Mouse (Mus musculus) MEL (cell line): Measurements from ENCODE around the gene 1700025G04Rik. TPM values are rescaled to one million over a fixed set of nuclear protein-coding genes. Genes with fewer than 3 reads are reported as not detected.
A peak's percentile ranks its signal among the peaks of the same experiment; 100 is the strongest.

Experiments
- DNase-seq: peaks from one replicate; pipeline ENCODE4 v3.0.0; 2011; ENCODE audit warnings: low read depth, low spot score
- H3K27ac ChIP-seq: 2 replicates; pipeline ENCODE4 v1.5.1; 2012; ENCODE audit warnings: low read depth, mild to moderate bottlenecking, control low read depth, low read length, moderate library complexity; ENCODE audit not compliant: control insufficient read depth
- H3K27me3 ChIP-seq, 2 experiments: fragments of 150-350 bp in 1 of 2; sonication (generic) in 1 of 2; 2 replicates each; pipeline ENCODE4 v1.6.1; 2012; ENCODE audit warnings: low read length in 2 of 2, mild to moderate bottlenecking in 2 of 2, improper control_type of control experiment in 1 of 2, moderate library complexity in 1 of 2; ENCODE audit not compliant: insufficient read depth in 2 of 2, control insufficient read depth in 1 of 2
- H3K36me3 ChIP-seq, 2 experiments: 2 replicates each; pipeline ENCODE4 v1.6.1; 2012 to 2014; ENCODE audit warnings: low read length in 2 of 2, improper control_type of control experiment in 1 of 2, inconsistent platforms in 1 of 2, mild to moderate bottlenecking in 1 of 2; ENCODE audit not compliant: insufficient read depth in 2 of 2, control insufficient read depth in 1 of 2
- H3K4me1 ChIP-seq, 2 experiments: fragments of 150-350 bp in 1 of 2; sonication (generic) in 1 of 2; 2 replicates each; pipeline ENCODE4 v1.6.1; 2012; ENCODE audit warnings: low read length in 2 of 2, improper control_type of control experiment in 1 of 2, mild to moderate bottlenecking in 1 of 2; ENCODE audit not compliant: insufficient read depth in 2 of 2, control insufficient read depth in 1 of 2
- H3K4me3 ChIP-seq, 2 experiments: fragments of 150-350 bp in 1 of 2; sonication (generic) in 1 of 2; 2 replicates each; pipeline ENCODE4 v1.5.1; 2012; ENCODE audit warnings: low read depth in 2 of 2, low read length in 2 of 2, mild to moderate bottlenecking in 2 of 2, moderate library complexity in 2 of 2, control low read depth in 1 of 2, improper control_type of control experiment in 1 of 2; ENCODE audit not compliant: control insufficient read depth in 1 of 2, insufficient read depth in 1 of 2
- H3K79me2 ChIP-seq: 2 replicates; pipeline ENCODE4 v1.6.1; 2012; ENCODE audit warnings: mild to moderate bottlenecking, low read length, moderate library complexity; ENCODE audit not compliant: control insufficient read depth, poor library complexity, insufficient read depth
- H3K9ac ChIP-seq: 2 replicates; pipeline ENCODE4 v1.6.1; 2012; ENCODE audit warnings: low read depth, mild to moderate bottlenecking, control low read depth, low read length, moderate library complexity; ENCODE audit not compliant: control insufficient read depth, poor library complexity, severe bottlenecking
- H3K9me3 ChIP-seq: fragments of 150-350 bp; sonication (generic); replicated peaks from 2 replicates; pipeline ENCODE4 v1.6.1; 2012; ENCODE audit warnings: mild to moderate bottlenecking, low read length, improper control_type of control experiment, moderate library complexity; ENCODE audit not compliant: insufficient read depth
- BHLHE40 ChIP-seq: IDR thresholded peaks from 2 replicates; pipeline ENCODE4 v1.6.1; 2012; ENCODE audit warnings: low read depth, mild to moderate bottlenecking, inconsistent platforms, low read length, improper control_type of control experiment, borderline replicate concordance
- CHD1 ChIP-seq: IDR thresholded peaks from 2 replicates; pipeline ENCODE4 v1.6.1; 2012; ENCODE audit warnings: low read depth, mild to moderate bottlenecking, inconsistent platforms, low read length, improper control_type of control experiment
- CHD2 ChIP-seq: IDR thresholded peaks from 2 replicates; pipeline ENCODE4 v1.6.1; 2011; ENCODE audit warnings: low read length, improper control_type of control experiment
- CTCF ChIP-seq, 3 experiments: IDR thresholded peaks in 2 of 3; conservative IDR thresholded peaks in 1 of 3; 2 replicates each; pipeline ENCODE4 v1.5.1; 2011 to 2012; ENCODE audit warnings: low read length in 3 of 3, low read depth in 2 of 3, mild to moderate bottlenecking in 2 of 3, improper control_type of control experiment in 1 of 3, inconsistent platforms in 1 of 3, mixed read lengths in 1 of 3, moderate library complexity in 1 of 3; ENCODE audit not compliant: control insufficient read depth in 1 of 3, insufficient read depth in 1 of 3, poor library complexity in 1 of 3, severe bottlenecking in 1 of 3
- E2F4 ChIP-seq: IDR thresholded peaks from 2 replicates; pipeline ENCODE4 v1.6.1; 2011; ENCODE audit warnings: low read depth, low read length, improper control_type of control experiment, borderline replicate concordance
- ELF1 ChIP-seq: IDR thresholded peaks from 2 replicates; pipeline ENCODE4 v1.6.1; 2014; ENCODE audit warnings: low read depth, mild to moderate bottlenecking, inconsistent platforms, low read length, improper control_type of control experiment, moderate library complexity
- EP300 ChIP-seq, 2 experiments: IDR thresholded peaks; 2 replicates each; pipeline ENCODE4 v1.6.1; 2011; ENCODE audit warnings: improper control_type of control experiment in 2 of 2, low read length in 2 of 2, low read depth in 1 of 2, mild to moderate bottlenecking in 1 of 2
- ETS1 ChIP-seq: IDR thresholded peaks from 2 replicates; pipeline ENCODE4 v1.6.1; 2012; ENCODE audit warnings: low read depth, mild to moderate bottlenecking, inconsistent platforms, low read length, improper control_type of control experiment, moderate library complexity
- GABPA ChIP-seq: IDR thresholded peaks from 2 replicates; pipeline ENCODE4 v1.6.1; 2012; ENCODE audit warnings: low read depth, mild to moderate bottlenecking, inconsistent platforms, low read length, improper control_type of control experiment, moderate library complexity
- GATA1 ChIP-seq: IDR thresholded peaks from 2 replicates; pipeline ENCODE4 v1.6.1; 2011; ENCODE audit warnings: low read depth, low read length, improper control_type of control experiment
- HCFC1 ChIP-seq: IDR thresholded peaks from 2 replicates; pipeline ENCODE4 v1.6.1; 2012; ENCODE audit warnings: low read depth, mild to moderate bottlenecking, inconsistent platforms, low read length, improper control_type of control experiment, moderate library complexity
- JUND ChIP-seq: IDR thresholded peaks from 2 replicates; pipeline ENCODE4 v1.6.1; 2011; ENCODE audit warnings: low read depth, mild to moderate bottlenecking, improper control_type of control experiment, low read length
- KAT2A ChIP-seq: conservative IDR thresholded peaks from 2 replicates; pipeline ENCODE4 v1.6.1; 2012; ENCODE audit warnings: low read depth, low read length, improper control_type of control experiment, inconsistent platforms
- MAFK ChIP-seq: IDR thresholded peaks from 2 replicates; pipeline ENCODE4 v1.6.1; 2011; ENCODE audit warnings: low read depth, mild to moderate bottlenecking, low read length, improper control_type of control experiment, borderline replicate concordance
- MAX ChIP-seq: IDR thresholded peaks from 2 replicates; pipeline ENCODE4 v1.6.1; 2011; ENCODE audit warnings: low read length, improper control_type of control experiment
- MAZ ChIP-seq: IDR thresholded peaks from 2 replicates; pipeline ENCODE4 v1.6.1; 2012; ENCODE audit warnings: low read depth, mild to moderate bottlenecking, inconsistent platforms, low read length, improper control_type of control experiment
- MEF2A ChIP-seq: IDR thresholded peaks from 2 replicates; pipeline ENCODE4 v1.6.1; 2014; ENCODE audit warnings: low read depth, mild to moderate bottlenecking, inconsistent platforms, low read length, improper control_type of control experiment; ENCODE audit not compliant: poor library complexity, insufficient replicate concordance, severe bottlenecking; ENCODE audit errors: extremely low read depth
- MXI1 ChIP-seq: IDR thresholded peaks from 2 replicates; pipeline ENCODE4 v1.6.1; 2011; ENCODE audit warnings: mild to moderate bottlenecking, low read depth, low read length, improper control_type of control experiment
- MYB ChIP-seq: IDR thresholded peaks from 2 replicates; pipeline ENCODE4 v1.6.1; 2011; ENCODE audit warnings: mild to moderate bottlenecking, low read depth, low read length, improper control_type of control experiment
- MYC ChIP-seq: IDR thresholded peaks from 2 replicates; pipeline ENCODE4 v1.6.1; 2011; ENCODE audit warnings: low read depth, mild to moderate bottlenecking, low read length, improper control_type of control experiment, moderate library complexity
- NRF1 ChIP-seq: IDR thresholded peaks from 2 replicates; pipeline ENCODE4 v1.6.1; 2014; ENCODE audit warnings: low read depth, mild to moderate bottlenecking, inconsistent platforms, low read length, improper control_type of control experiment, moderate library complexity; ENCODE audit not compliant: poor library complexity, insufficient read depth, severe bottlenecking
- POLR2A ChIP-seq, 2 experiments: IDR thresholded peaks; 2 replicates each; pipeline ENCODE4 v1.6.1; 2011 to 2012; ENCODE audit warnings: low read length in 2 of 2, mild to moderate bottlenecking in 2 of 2, control low read depth in 1 of 2, improper control_type of control experiment in 1 of 2, low read depth in 1 of 2, moderate library complexity in 1 of 2; ENCODE audit not compliant: control insufficient read depth in 1 of 2, insufficient read depth in 1 of 2, poor library complexity in 1 of 2
- POLR2AphosphoS2 ChIP-seq: IDR thresholded peaks from 2 replicates; pipeline ENCODE4 v1.6.1; 2011; ENCODE audit warnings: low read length, improper control_type of control experiment
- RAD21 ChIP-seq: IDR thresholded peaks from 2 replicates; pipeline ENCODE4 v1.6.1; 2011; ENCODE audit warnings: mild to moderate bottlenecking, low read depth, low read length, improper control_type of control experiment
- RCOR1 ChIP-seq: IDR thresholded peaks from 2 replicates; pipeline ENCODE4 v1.6.1; 2012; ENCODE audit warnings: low read depth, mild to moderate bottlenecking, inconsistent platforms, low read length, improper control_type of control experiment
- TAL1 ChIP-seq: IDR thresholded peaks from 2 replicates; pipeline ENCODE4 v1.6.1; 2012; ENCODE audit warnings: mild to moderate bottlenecking, inconsistent platforms, low read length, moderate library complexity, mixed read lengths
- UBTF ChIP-seq: IDR thresholded peaks from 2 replicates; pipeline ENCODE4 v1.6.1; 2012; ENCODE audit warnings: low read depth, mild to moderate bottlenecking, inconsistent platforms, low read length, improper control_type of control experiment, moderate library complexity, borderline replicate concordance; ENCODE audit not compliant: insufficient read depth
- USF1 ChIP-seq: IDR thresholded peaks from 2 replicates; pipeline ENCODE4 v1.6.1; 2014; ENCODE audit warnings: low read depth, mild to moderate bottlenecking, inconsistent platforms, low read length, improper control_type of control experiment, moderate library complexity
- USF2 ChIP-seq, 2 experiments: IDR thresholded peaks; 2 replicates each; pipeline ENCODE4 v1.6.1; 2011 to 2012; ENCODE audit warnings: improper control_type of control experiment in 2 of 2, low read length in 2 of 2, borderline replicate concordance in 1 of 2, inconsistent platforms in 1 of 2, low read depth in 1 of 2, mild to moderate bottlenecking in 1 of 2; ENCODE audit not compliant: insufficient read depth in 1 of 2
- ZKSCAN1 ChIP-seq: IDR thresholded peaks from 2 replicates; pipeline ENCODE4 v1.6.1; 2012; ENCODE audit warnings: low read depth, mild to moderate bottlenecking, inconsistent platforms, low read length, improper control_type of control experiment, moderate library complexity
- ZMIZ1 ChIP-seq: IDR thresholded peaks from 2 replicates; pipeline ENCODE4 v1.6.1; 2012; ENCODE audit warnings: low read depth, mild to moderate bottlenecking, inconsistent platforms, low read length, improper control_type of control experiment, moderate library complexity
- polyA plus RNA-seq, 2 experiments: library from polyadenylated mRNA; stranded (reverse) in 1 of 2; unstranded in 1 of 2; fragments of >175 nt in 1 of 2; fragments of >200 nt in 1 of 2; gene quantifications; 2 replicates each; pipeline versions ENCODE4 v1.2.1 to v1.2.4; 2012; ENCODE audit warnings: low replicate concordance in 2 of 2, low read depth in 1 of 2; ENCODE audit not compliant: insufficient read length in 2 of 2, insufficient read depth in 1 of 2, missing spikeins in 1 of 2
- total RNA-seq: library from RNA; depleted of rRNA; stranded (reverse); fragments of 300-350 nt; gene quantifications from 2 replicates; pipeline ENCODE4 v1.2.3, GENCODE M21; 2012

Gene 1700025G04Rik
- total and polyA plus RNA-seq, 3 experiments: 0.04 to 0.91 TPM; not detected in 1

DNA sequence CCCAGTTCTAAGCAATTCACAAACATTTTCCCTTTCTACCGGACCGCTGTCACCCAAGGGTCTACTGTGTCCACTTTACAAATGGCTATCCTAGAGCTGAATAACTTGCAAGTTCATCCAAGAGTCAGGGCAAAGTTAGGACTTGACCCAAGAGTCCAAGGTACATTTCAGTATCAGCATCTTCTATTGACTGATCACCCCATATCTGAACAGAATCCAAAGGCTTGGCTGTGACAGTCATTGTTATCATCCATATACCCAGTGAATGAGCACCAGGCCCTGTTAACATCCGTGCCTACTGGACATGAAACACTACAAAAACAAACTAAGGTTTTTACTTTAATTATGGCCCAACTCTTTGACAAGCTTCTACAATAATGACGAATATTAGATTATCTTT, 48.9 kb downstream of the 1700025G04Rik start:
- H3K4me1 ChIP-seq: peaks cover 0 to 5% of the 10 kb centered on the region in 2 experiments; a peak in 2 of 4 replicates
- no peak overlapping the region for H3K27ac ChIP-seq
- no peaks in the 10 kb centered on the region for H3K27me3 ChIP-seq
- H3K4me3 ChIP-seq: no peak overlapping the region
- no peak for DNase-seq
- peaks cover 0 to 4% of the 10 kb centered on the region in 2 experiments; a peak in 2 of 4 replicates for H3K36me3 ChIP-seq
- TF ChIP-seq GABPA (no peak), GATA1 (no peak), ZMIZ1 (no peak), MYC (no peak), EP300 (IDR thresholded peaks at IDR 0.05; ENCODE audit: low read depth in 1 of 2, low read length in 2 of 2) (no peak), TAL1 (no peak), UBTF (no peak), E2F4 (no peak), MYB (no peak)
- H3K9me3 ChIP-seq: no peaks in the 10 kb centered on the region
- no peaks in the 10 kb centered on the region for H3K79me2 ChIP-seq
- no peak overlapping the region for H3K9ac ChIP-seq

DNA sequence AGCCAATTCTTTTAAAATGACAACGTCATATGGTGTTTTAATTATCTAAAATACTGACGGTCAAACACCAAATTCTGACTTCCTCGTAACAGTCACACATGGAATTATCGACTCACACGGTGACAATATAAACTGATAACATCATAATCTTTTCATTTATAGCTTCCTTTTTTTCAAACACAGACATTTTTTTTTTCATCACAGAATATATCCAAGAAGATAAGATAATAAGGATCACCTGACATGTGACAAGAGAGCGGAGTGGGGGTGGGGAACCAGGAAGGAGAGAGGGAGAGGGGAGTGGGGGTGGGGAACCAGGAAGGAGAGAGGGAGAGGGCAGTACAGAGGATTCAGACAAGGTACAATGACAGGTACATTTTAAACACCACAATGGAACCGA, 49.9 kb downstream of the 1700025G04Rik start:
- no peak overlapping the region for H3K9ac ChIP-seq
- DNase-seq: no peak
- TF ChIP-seq TAL1: no peak
- no peak for TF ChIP-seq CTCF (IDR thresholded peaks at IDR 0.05 in 2 of 3, conservative IDR thresholded peaks at IDR 0.05 in 1 of 3; ENCODE audit: control insufficient read depth in 1 of 3, insufficient read depth in 1 of 3, low read depth in 2 of 3, low read length in 3 of 3, poor library complexity in 1 of 3, severe bottlenecking in 1 of 3)
- TF ChIP-seq ZKSCAN1: no peak
- TF ChIP-seq ETS1: peak; percentile 43; the same call in 1 of the 2 replicates
- no peak for TF ChIP-seq ELF1
- no peak for TF ChIP-seq MYB
- peak; percentile 55; the same call in 1 of the 2 replicates for TF ChIP-seq GATA1
- TF ChIP-seq USF1: peak; percentile 66; the same call in 1 of the 2 replicates
- no peak for TF ChIP-seq RAD21
- no peak for TF ChIP-seq MAX
- no peak for TF ChIP-seq ZMIZ1
- TF ChIP-seq CHD2: no peak
- TF ChIP-seq POLR2AphosphoS2: no peak
- no peak for TF ChIP-seq MEF2A
- no peak for TF ChIP-seq HCFC1
- no peak for TF ChIP-seq MAZ
- no peak for TF ChIP-seq CHD1
- no peak for TF ChIP-seq POLR2A (IDR thresholded peaks at IDR 0.05; ENCODE audit: control insufficient read depth in 1 of 2, insufficient read depth in 1 of 2, low read depth in 1 of 2, low read length in 2 of 2, poor library complexity in 1 of 2)
- TF ChIP-seq JUND: no peak
- no peak for TF ChIP-seq RCOR1
- no peak for TF ChIP-seq KAT2A
- TF ChIP-seq BHLHE40: no peak
- no peak for TF ChIP-seq MAFK
- TF ChIP-seq MXI1: no peak
- TF ChIP-seq NRF1: no peak
- no peak for TF ChIP-seq USF2 (IDR thresholded peaks at IDR 0.05; ENCODE audit: borderline replicate concordance in 1 of 2, insufficient read depth in 1 of 2, low read depth in 1 of 2, low read length in 2 of 2)

More for the DNA sequence above, 49.9 kb downstream of the 1700025G04Rik start:
- Histone ChIP-seq H3K27me3 (no peaks in the 10 kb centered on the region), H3K36me3 (peaks cover 0 to 4% of the 10 kb centered on the region in 2 experiments; a peak in 2 of 4 replicates), H3K9me3 (no peaks in the 10 kb centered on the region), H3K79me2 (no peaks in the 10 kb centered on the region), H3K4me3 (no peak overlapping the region), H3K4me1 (peaks cover 0 to 5% of the 10 kb centered on the region in 2 experiments; a peak in 2 of 4 replicates), H3K27ac (no peak overlapping the region)
